Mouse (Mus musculus) heart, embryonic 13.5 days (tissue): ENCODE measurements around the gene Fhod1. TPM values are rescaled to one million over a fixed set of nuclear protein-coding genes. Genes with fewer than 3 reads are reported as not detected.

Source experiments
- ATAC-seq: fragments of 200-750 bp; cut with Nextera tagmentation; 2 replicates; pipeline ENCODE4 v1.8.0; 2017; ENCODE audit warnings: moderate TSS enrichment; ENCODE audit not compliant: insufficient number of reproducible peaks, low FRiP score, low TSS enrichment; ENCODE audit errors: extremely low read depth
- H3K27ac ChIP-seq: fragments of 300-500 bp; sonication (generic); replicated peaks from 2 replicates; pipeline ENCODE4 v1.5.1; 2015; ENCODE audit warnings: moderate library complexity, mild to moderate bottlenecking, inconsistent platforms
- H3K27me3 ChIP-seq: fragments of 300-500 bp; sonication (generic); replicated peaks from 2 replicates; pipeline ENCODE4 v1.6.1; 2015; ENCODE audit warnings: mild to moderate bottlenecking, inconsistent platforms
- H3K36me3 ChIP-seq: fragments of 300-500 bp; sonication (generic); 2 replicates; pipeline ENCODE4 v1.6.1; 2015; ENCODE audit warnings: mild to moderate bottlenecking, inconsistent platforms
- H3K4me1 ChIP-seq: fragments of 300-500 bp; sonication (generic); 2 replicates; pipeline ENCODE4 v1.6.1; 2015; ENCODE audit warnings: inconsistent platforms
- H3K4me2 ChIP-seq: fragments of 300-500 bp; sonication (generic); 2 replicates; pipeline ENCODE4 v1.6.1; 2015; ENCODE audit warnings: inconsistent platforms, mild to moderate bottlenecking, moderate library complexity
- H3K4me3 ChIP-seq: fragments of 300-500 bp; sonication (generic); 2 replicates; pipeline ENCODE4 v1.5.1; 2015; ENCODE audit warnings: moderate library complexity, mild to moderate bottlenecking, inconsistent platforms
- H3K9ac ChIP-seq: fragments of 300-500 bp; sonication (generic); 2 replicates; pipeline ENCODE4 v1.6.1; 2015; ENCODE audit warnings: inconsistent platforms, mild to moderate bottlenecking, moderate library complexity
- H3K9me3 ChIP-seq: fragments of 300-500 bp; sonication (generic); 2 replicates; pipeline ENCODE4 v1.6.1; 2016; ENCODE audit warnings: inconsistent platforms
- WGBS: fragments of 180-500 bp; shearing (Covaris S2); methylation state at CpG from one replicate; pipeline ENCODE4 v1.1.7; 2015; ENCODE audit warnings: mixed read lengths; 5-methylcytosine and 5-hydroxymethylcytosine counted together
- polyA plus RNA-seq: library from polyadenylated mRNA; unstranded; fragments of >200 nt; fragmentation: Nextera tagmentation; extraction: Ambion mirVana; gene quantifications from 2 replicates; pipeline ENCODE4 v1.2.1, GENCODE M21; 2015

Fhod1 gene
- polyA plus RNA-seq, 1 experiment from 2014 or later, result 2.0 TPM

DNA sequence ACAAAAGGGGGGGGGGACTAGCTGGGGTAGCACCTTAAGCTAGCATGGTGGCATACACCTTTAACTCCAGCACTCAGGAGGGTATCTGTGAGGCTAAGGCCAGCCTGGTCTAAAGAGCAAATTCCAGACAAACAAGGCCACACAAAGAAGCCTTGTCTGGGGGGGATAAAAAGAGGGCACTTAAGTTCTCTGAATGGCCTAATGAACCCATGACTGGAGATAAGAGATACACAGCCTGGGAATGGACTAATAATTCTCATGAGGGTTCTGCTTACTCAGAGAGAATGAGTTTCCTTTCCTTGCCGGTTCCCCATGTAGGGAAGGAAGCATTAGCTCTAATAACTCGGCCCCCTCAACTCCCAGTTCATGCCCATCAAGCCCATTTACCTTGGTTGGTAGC lies 15.2 kb downstream of the Fhod1 start:
- ATAC-seq, result no peak
- 48% methylated on average over 2 of the region's 2 CpGs for WGBS

DNA sequence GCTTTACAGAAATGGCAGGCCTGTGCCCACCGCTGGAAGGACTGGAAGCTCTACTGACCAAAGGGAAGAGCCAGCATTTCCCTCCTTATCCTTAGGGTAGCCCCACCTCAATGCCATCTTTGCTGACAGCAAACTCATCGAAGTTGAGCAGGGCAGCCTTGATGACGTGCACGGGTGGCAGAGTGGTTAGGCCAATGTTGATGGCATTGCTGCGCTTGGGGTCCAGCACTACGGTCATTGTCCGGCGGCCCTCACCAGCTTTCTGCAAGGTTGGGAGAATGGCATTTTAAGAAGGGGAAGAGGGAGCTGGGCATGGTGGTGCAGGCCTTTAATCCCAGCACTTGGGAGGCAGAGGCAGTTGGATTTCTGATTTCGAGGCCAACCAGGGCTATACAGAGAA lies 15.8 kb downstream of the Fhod1 start:
- Histone ChIP-seq H3K4me3 (no peak overlapping the region), H3K9me3 (no peaks in the 10 kb centered on the region), H3K4me1 (peaks cover 15% of the 10 kb centered on the region), H3K9ac (no peak overlapping the region), H3K27me3 (no peaks in the 10 kb centered on the region), H3K4me2 (no peak overlapping the region), H3K36me3 (peaks cover 92% of the 10 kb centered on the region), H3K27ac (no peak overlapping the region)
- WGBS, result 92% methylated on average over 9 of the region's 9 CpGs
- ATAC-seq, result no peak

More for the DNA sequence above, 15.2 kb downstream of the Fhod1 start:
- no peak overlapping the region for H3K27ac ChIP-seq
- no peak overlapping the region for H3K9ac ChIP-seq
- peaks cover 9% of the 10 kb centered on the region for H3K4me1 ChIP-seq
- H3K27me3 ChIP-seq, result no peaks in the 10 kb centered on the region
- no peaks in the 10 kb centered on the region for H3K9me3 ChIP-seq
- H3K4me3 ChIP-seq, result no peak overlapping the region
- peaks cover 98% of the 10 kb centered on the region for H3K36me3 ChIP-seq
- H3K4me2 ChIP-seq, result no peak overlapping the region

DNA sequence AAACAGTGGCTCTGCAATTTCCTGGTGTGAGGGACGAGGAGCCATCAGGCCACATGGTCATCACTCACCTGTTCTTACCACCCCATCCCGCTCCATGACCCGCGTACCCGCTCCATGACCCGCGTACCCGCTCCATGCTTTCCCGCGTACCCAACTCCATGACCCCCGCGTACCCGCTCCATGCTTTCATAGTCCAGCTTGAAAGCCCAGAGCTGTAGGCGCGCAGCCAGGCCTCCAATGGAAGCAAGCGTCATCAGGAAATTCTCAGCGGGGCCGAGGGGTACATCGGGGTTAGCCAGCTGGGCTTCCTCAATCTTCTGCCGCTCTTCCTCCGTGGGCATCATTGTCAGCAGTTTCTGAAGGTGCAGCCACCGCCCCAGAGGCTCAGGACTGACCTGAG lies 16.3 kb downstream of the Fhod1 start:
- peaks cover 87% of the 10 kb centered on the region for H3K36me3 ChIP-seq
- no peak for ATAC-seq
- no peak overlapping the region for H3K27ac ChIP-seq
- no peak overlapping the region for H3K9ac ChIP-seq
- peaks cover 17% of the 10 kb centered on the region for H3K4me1 ChIP-seq
- H3K9me3 ChIP-seq, result no peaks in the 10 kb centered on the region
- H3K4me3 ChIP-seq, result no peak overlapping the region
- 92% methylated on average over 22 of the region's 22 CpGs for WGBS
- H3K27me3 ChIP-seq, result no peaks in the 10 kb centered on the region
- no peak overlapping the region for H3K4me2 ChIP-seq

DNA sequence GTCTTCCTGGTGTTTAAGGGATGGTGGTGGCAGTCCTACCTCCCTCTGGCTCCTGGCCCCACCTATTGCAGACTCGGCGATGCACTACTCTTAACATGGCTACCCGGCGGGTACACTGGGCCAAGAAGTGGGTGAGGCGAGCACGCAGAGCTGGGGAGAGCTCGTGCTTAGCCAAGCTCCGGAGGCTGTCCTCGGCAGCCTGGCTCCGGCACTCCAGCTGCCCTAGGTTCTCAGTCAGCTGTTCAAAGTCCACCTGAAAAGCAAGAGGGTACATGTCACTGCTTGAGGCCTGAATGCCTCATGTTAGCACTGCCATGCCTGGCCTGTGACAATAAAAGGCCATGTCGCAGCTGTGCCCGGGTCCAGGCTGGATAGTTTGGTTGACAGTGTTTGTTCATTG lies 17.4 kb downstream of the Fhod1 start:
- peaks cover 20% of the 10 kb centered on the region for H3K4me1 ChIP-seq
- H3K27ac ChIP-seq, result no peak overlapping the region
- H3K9ac ChIP-seq, result no peak overlapping the region
- H3K9me3 ChIP-seq, result no peaks in the 10 kb centered on the region
- no peak for ATAC-seq
- H3K27me3 ChIP-seq, result no peaks in the 10 kb centered on the region
- no peak overlapping the region for H3K4me2 ChIP-seq
- H3K4me3 ChIP-seq, result no peak overlapping the region
- 94% methylated on average over 12 of the region's 12 CpGs for WGBS
- peaks cover 76% of the 10 kb centered on the region for H3K36me3 ChIP-seq

DNA sequence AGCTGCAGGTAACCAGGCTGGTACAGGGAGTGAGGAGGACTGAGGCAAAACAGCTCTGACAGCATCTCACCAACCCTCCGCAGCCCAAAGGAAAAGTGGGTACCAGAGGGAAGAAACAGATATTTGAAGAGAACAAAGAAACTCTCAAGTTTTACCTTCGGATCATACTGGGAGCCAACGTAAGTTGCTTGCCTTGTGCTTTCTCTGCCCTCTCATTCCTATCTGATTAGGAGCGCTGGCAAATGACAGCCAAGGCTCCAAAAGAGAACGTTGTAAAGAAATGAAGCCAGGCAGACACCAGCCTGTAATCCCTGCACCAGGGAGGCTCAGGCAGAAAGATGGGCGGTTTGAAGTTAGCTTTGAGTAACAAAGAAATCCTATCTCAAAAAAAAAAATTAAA lies 20.8 kb downstream of the Fhod1 start:
- Histone ChIP-seq H3K36me3 (peaks cover 56% of the 10 kb centered on the region), H3K9ac (peak overlapping the region; percentile 94), H3K4me2 (peak overlapping the region; percentile 95), H3K4me1 (peaks cover 26% of the 10 kb centered on the region), H3K27ac (peak overlapping the region; percentile 90), H3K9me3 (no peaks in the 10 kb centered on the region), H3K27me3 (no peaks in the 10 kb centered on the region), H3K4me3 (peak overlapping the region; percentile 87)
- ATAC-seq, result no peak
- WGBS, result 28% methylated on average over 6 of the region's 6 CpGs

DNA sequence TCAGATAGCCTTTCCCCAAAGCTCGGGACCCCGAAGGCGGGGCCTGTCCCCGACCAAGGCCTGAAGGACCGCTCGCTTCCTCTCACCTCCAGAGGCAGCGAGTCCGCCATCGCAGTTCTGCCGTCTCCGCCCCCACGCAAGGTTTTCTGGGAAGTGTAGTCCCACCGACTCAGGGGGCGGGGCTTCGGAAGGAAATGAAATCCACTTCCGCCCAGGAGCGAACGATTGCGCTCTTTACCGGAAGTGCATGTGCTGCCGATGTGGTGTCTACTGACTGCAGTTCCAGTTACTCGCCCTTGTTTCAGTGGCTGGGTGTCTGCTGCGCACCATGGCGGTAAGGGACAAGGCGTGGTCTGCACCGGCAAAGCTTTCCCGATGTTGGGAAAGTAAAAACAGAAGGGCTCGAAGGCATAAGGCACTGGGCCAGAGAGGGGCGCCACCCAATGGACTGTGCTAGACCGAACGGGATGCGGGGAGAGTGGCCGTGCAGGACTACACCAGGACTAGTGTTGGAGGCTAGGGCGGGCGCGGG lies 21.5 kb downstream of the Fhod1 start, which contains the start of the genes Lrrc29 and Tmem208:
TSS of gene Lrrc29 (minus strand) at position 138 of the 532 bp plus-strand sequence.
TSS of gene Tmem208 (plus strand) at position 214 of the 532 bp plus-strand sequence.
- 0% methylated on average over 36 of the region's 36 CpGs for WGBS
- no peaks in the 10 kb centered on the region for H3K9me3 ChIP-seq
- ATAC-seq, result peak; percentile 79

DNA sequence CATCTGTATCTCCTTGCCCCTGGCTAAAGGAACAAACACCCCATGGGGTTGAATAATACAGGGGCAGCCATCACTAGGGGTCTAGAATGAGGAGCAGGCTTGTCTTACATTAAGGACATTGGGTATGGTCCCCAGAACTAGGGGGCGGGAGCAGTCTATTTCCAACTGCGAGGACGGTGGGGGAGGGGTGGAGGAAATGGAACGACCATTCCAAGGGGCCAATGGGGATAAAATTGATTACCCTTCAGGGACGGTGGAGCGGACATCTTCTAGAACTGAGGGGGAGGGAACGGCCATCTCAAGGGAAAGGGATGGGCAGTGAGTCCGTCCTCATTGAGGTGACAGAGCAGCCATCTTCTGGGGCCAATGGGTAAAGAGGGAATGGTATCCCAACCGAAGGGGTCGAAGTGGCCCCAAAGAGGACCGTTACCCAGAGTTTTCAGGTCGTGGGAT lies 22.1 kb downstream of the Fhod1 start:
- Histone ChIP-seq H3K9me3 (no peaks in the 10 kb centered on the region), H3K9ac (peak overlapping the region; percentile 94), H3K27ac (peak overlapping the region; percentile 90), H3K27me3 (no peaks in the 10 kb centered on the region), H3K36me3 (peaks cover 52% of the 10 kb centered on the region), H3K4me3 (peak overlapping the region; percentile 87), H3K4me1 (peaks cover 26% of the 10 kb centered on the region), H3K4me2 (peak overlapping the region; percentile 95)
- 0% methylated on average over 12 of the region's 12 CpGs for WGBS
- no peak for ATAC-seq

More for the DNA sequence above, 21.5 kb downstream of the Fhod1 start, which contains the start of the genes Lrrc29 and Tmem208:
- Histone ChIP-seq H3K9ac (peak within 1 kb of the TSS; percentile 94), H3K4me3 (peak within 1 kb of the TSS; percentile 87), H3K27me3 (no peaks in the 10 kb centered on the region), H3K27ac (peak within 1 kb of the TSS; percentile 90), H3K4me2 (peak within 1 kb of the TSS; percentile 95), H3K4me1 (peaks cover 26% of the 10 kb centered on the region), H3K36me3 (peaks cover 56% of the 10 kb centered on the region)

DNA sequence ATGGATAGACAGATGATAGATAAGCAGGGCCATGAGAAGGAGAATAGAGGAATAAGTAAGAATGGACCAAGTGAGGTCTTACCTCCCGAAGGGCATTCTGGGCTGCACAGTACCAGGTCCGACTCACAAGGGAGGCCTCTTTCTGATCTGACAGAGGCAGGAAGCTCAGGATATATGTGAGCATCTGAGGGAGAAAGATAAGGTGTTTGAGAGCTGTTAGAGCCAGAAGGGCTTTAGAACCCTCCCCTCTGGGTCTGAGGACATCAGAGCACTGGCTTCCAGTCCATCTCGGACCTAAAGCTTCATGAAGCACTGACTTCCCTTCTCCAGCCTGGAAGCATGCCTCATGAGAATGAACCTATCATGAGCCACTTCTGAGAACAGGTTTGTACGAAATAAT lies 24.6 kb downstream of the Fhod1 start:
- peaks cover 31% of the 10 kb centered on the region for H3K4me1 ChIP-seq
- H3K27ac ChIP-seq, result no peak overlapping the region
- peaks cover 47% of the 10 kb centered on the region for H3K36me3 ChIP-seq
- H3K27me3 ChIP-seq, result no peaks in the 10 kb centered on the region
- ATAC-seq, result no peak
- H3K9me3 ChIP-seq, result no peaks in the 10 kb centered on the region
- WGBS, result 70% methylated on average over 4 of the region's 4 CpGs
- no peak overlapping the region for H3K4me3 ChIP-seq
- no peak overlapping the region for H3K4me2 ChIP-seq
- no peak overlapping the region for H3K9ac ChIP-seq

DNA sequence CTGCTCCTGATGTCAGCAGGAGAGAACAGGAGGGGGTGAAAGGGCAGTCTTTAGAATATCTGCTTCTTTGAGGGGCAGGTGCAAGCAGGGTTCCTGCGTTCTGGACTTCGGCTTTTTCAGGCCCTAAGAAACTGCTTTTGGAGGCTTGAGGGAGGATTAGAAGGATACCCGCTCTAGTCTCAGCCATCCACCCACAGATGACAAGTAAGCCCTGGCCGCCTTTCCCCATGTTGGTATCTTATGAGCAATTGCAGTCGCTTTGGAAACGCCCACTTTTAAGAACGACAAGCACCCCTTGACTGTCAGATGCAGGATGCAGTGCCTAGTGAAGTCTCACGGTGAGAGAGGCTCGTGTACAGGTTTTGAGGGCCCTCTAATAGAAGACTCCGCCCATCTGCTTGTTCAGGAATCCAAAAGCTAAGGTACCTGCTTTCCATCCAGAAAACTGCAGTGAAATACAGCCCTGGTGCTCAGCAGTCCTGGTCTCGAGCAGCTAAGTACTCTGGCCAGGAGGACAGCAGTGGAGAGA lies 29.0 kb downstream of the Fhod1 start:
- Histone ChIP-seq H3K4me1 (peaks cover 34% of the 10 kb centered on the region), H3K36me3 (peaks cover 84% of the 10 kb centered on the region), H3K27me3 (no peaks in the 10 kb centered on the region), H3K4me2 (no peak overlapping the region), H3K27ac (no peak overlapping the region), H3K9ac (no peak overlapping the region), H3K9me3 (no peaks in the 10 kb centered on the region), H3K4me3 (no peak overlapping the region)
- 78% methylated on average over 11 of the region's 11 CpGs for WGBS
- ATAC-seq, result no peak

DNA sequence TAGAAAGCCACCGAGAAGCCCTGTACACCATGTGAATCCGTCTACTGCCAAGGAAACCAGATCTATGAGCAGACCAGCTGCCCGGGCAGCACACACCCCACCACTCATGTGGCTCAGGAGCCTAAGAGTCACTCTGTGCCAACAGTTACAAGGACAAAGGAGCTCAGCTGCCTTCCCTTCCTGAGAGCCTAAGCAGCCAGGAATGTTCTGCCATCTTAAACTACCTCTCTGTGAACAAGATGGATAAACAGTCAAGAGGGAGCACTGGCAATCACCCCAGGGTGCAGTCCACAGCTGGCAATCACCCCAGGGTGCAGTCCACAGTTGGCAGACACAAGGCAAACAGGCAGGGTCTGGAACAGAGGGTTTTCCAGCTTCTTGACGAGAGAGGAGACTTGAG lies 29.8 kb downstream of the Fhod1 start:
- Histone ChIP-seq H3K4me1 (peaks cover 42% of the 10 kb centered on the region), H3K9ac (no peak overlapping the region), H3K4me3 (no peak overlapping the region), H3K27me3 (no peaks in the 10 kb centered on the region), H3K27ac (no peak overlapping the region), H3K36me3 (peaks cover 86% of the 10 kb centered on the region), H3K9me3 (no peaks in the 10 kb centered on the region), H3K4me2 (no peak overlapping the region)
- ATAC-seq, result no peak
- WGBS, result 84% methylated on average over 4 of the region's 4 CpGs

DNA sequence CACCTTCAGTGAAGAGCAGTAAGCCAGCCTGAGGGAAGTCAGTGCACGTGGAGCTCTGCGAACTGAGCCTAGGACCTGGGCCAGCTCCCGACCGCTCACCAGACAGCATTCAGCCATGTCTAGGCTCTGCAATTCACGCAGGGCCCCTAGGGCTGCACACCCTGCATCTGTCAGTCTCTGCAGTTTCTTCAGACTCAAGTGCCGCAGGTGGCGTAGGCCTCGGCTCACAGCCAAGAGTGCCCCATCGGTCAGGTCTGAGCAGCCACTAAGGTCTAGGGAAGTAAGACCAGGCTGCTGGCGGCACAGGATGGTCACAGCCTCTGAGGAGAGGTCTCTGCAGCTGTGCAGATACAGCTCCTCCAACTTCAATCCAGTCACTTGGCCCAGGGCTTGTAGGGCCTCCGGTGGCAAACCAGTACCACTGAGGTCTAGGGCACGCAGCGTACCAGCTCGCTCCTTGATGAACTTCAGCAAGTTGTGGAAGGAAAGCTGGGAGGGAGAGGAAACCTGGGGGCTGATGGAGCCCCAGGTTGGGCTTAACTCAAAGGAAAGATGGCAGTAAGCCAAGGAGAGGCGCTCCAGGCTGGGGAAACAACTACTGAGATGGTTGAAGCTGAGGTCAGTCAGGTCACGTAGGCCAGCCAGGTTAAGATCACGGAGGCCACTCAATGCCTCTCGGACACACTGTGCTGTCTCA lies 32.5 kb downstream of the Fhod1 start:
- 77% methylated on average over 18 of the region's 18 CpGs for WGBS
- Histone ChIP-seq H3K36me3 (peaks cover 95% of the 10 kb centered on the region), H3K27ac (0 out of 2 replicates have a peak overlapping the region, but pooled peaks have one; percentile 20), H3K4me1 (peaks cover 45% of the 10 kb centered on the region), H3K4me3 (no peak overlapping the region), H3K27me3 (no peaks in the 10 kb centered on the region), H3K9ac (peak overlapping the region; percentile 29), H3K9me3 (no peaks in the 10 kb centered on the region), H3K4me2 (no peak overlapping the region)
- ATAC-seq, result no peak
